14 mouse cellular contexts compared by ENCODE assay signal in the genomic region with DNA sequence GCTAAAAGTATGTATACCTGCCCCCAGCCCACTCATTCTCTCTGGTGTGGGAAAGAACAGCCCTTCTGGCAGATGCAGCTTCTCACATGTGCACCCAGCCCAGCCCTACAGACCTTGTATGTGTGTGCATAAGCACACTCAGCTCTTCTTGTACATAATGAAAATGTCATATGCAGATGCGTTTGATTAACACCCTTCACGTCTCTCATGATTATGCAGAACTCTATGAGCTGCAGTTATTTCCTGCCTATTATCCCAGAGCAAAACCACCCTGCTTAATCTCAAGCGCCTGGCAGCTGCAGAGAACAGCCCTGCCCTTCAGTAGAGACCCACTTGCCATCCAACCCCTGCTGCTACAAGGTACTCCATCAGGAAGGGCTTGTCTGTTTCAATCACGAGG. TPM values are rescaled to one million over a fixed set of nuclear protein-coding genes. Genes with fewer than 3 reads are reported as not detected.
DNase-seq lines count a peak whose midpoint lies in the region; ATAC-seq and TF ChIP-seq lines count a peak whose summit lies in the region.
"Had no signal": no experiment of that assay in that cellular context is flagged by ENCODE, and none has a peak within 500 bp of the region (broad histone marks: within the 10 kb centered on the region; RNA-seq: fewer than 3 reads in every experiment).

No protein-coding gene starts in this region.

- 63% methylated on average over 4 of the region's 4 CpGs for WGBS in midbrain, embryonic 12.5 days
- 41% methylated on average over 4 of the region's 4 CpGs for WGBS in midbrain, postnatal 0 days
- WGBS in embryonic facial prominence, embryonic 10.5 days = 70% methylated on average over 4 of the region's 4 CpGs
- WGBS in forebrain, embryonic 16.5 days = 21% methylated on average over 4 of the region's 4 CpGs
- 26% methylated on average over 4 of the region's 4 CpGs for WGBS in midbrain, embryonic 15.5 days
- 71% methylated on average over 4 of the region's 4 CpGs for WGBS in kidney, embryonic 16.5 days

- no peak overlapping the region for H3K4me2 ChIP-seq in midbrain, embryonic 12.5 days (replicated peaks)
- H3K4me2 ChIP-seq in midbrain, postnatal 0 days (ENCODE audit: low read depth, low read length, poor library complexity, severe bottlenecking) = no peak overlapping the region
- peak overlapping the region; percentile 29; the same call in 1 of the 2 replicates for H3K4me2 ChIP-seq in forebrain, embryonic 16.5 days (ENCODE audit: low read length)
- H3K4me2 ChIP-seq in midbrain, embryonic 15.5 days = no peak overlapping the region
- H3K4me2 ChIP-seq in kidney, embryonic 16.5 days (replicated peaks; ENCODE audit: low read depth, low read length) = no peak overlapping the region

- ATAC-seq in midbrain, embryonic 12.5 days (ENCODE audit: low FRiP score, low read depth) = no peak
- ATAC-seq in midbrain, postnatal 0 days (ENCODE audit: low FRiP score) = no peak
- peak; percentile 47 for ATAC-seq in forebrain, embryonic 16.5 days
- ATAC-seq in midbrain, embryonic 15.5 days (replicated peaks) = no peak
- no peak for ATAC-seq in kidney, embryonic 16.5 days (ENCODE audit: low FRiP score, low TSS enrichment)

- no peak for TF ChIP-seq CTCF in midbrain, postnatal 0 days (IDR thresholded peaks at IDR 0.05)

- no peaks in the 10 kb centered on the region for H3K27me3 ChIP-seq in midbrain, embryonic 12.5 days
- H3K27me3 ChIP-seq in midbrain, postnatal 0 days (ENCODE audit: insufficient read depth, low read length) = no peaks in the 10 kb centered on the region
- no peaks in the 10 kb centered on the region for H3K27me3 ChIP-seq in embryonic facial prominence, embryonic 10.5 days (replicated peaks; ENCODE audit: low read depth, poor library complexity, severe bottlenecking)
- no peaks in the 10 kb centered on the region for H3K27me3 ChIP-seq in forebrain, embryonic 16.5 days (replicated peaks; ENCODE audit: control insufficient read depth, insufficient read depth, low read length)
- no peaks in the 10 kb centered on the region for H3K27me3 ChIP-seq in midbrain, embryonic 15.5 days (replicated peaks)
- no peaks in the 10 kb centered on the region for H3K27me3 ChIP-seq in kidney, embryonic 16.5 days (ENCODE audit: insufficient read depth, low read length)

- no peaks in the 10 kb centered on the region for H3K36me3 ChIP-seq in midbrain, embryonic 12.5 days
- no peaks in the 10 kb centered on the region for H3K36me3 ChIP-seq in midbrain, postnatal 0 days (ENCODE audit: insufficient read depth, low read length)
- H3K36me3 ChIP-seq in embryonic facial prominence, embryonic 10.5 days (replicated peaks) = no peaks in the 10 kb centered on the region
- H3K36me3 ChIP-seq in forebrain, embryonic 16.5 days (ENCODE audit: control insufficient read depth, insufficient read depth) = no peaks in the 10 kb centered on the region
- H3K36me3 ChIP-seq in midbrain, embryonic 15.5 days (replicated peaks) = no peaks in the 10 kb centered on the region
- H3K36me3 ChIP-seq in kidney, embryonic 16.5 days (ENCODE audit: insufficient read depth, low read length) = no peaks in the 10 kb centered on the region
- H3K36me3 ChIP-seq: limb, embryonic 10.5 days had no signal

- peak overlapping the region; percentile 62 for H3K27ac ChIP-seq in midbrain, embryonic 12.5 days (replicated peaks)
- no peak overlapping the region for H3K27ac ChIP-seq in midbrain, postnatal 0 days (ENCODE audit: low read depth, low read length)
- peak overlapping the region; percentile 31 for H3K27ac ChIP-seq in embryonic facial prominence, embryonic 10.5 days (replicated peaks)
- H3K27ac ChIP-seq in forebrain, embryonic 16.5 days (ENCODE audit: low read length) = peak overlapping the region; percentile 92
- H3K27ac ChIP-seq in midbrain, embryonic 15.5 days = peak overlapping the region; percentile 48; the same call in 1 of the 2 replicates
- no peak overlapping the region for H3K27ac ChIP-seq in kidney, embryonic 16.5 days (ENCODE audit: low read length)
- H3K27ac ChIP-seq: limb, embryonic 10.5 days; liver, embryonic 14.5 days had no signal

- no peaks in the 10 kb centered on the region for H3K9me3 ChIP-seq in midbrain, embryonic 12.5 days
- no peaks in the 10 kb centered on the region for H3K9me3 ChIP-seq in midbrain, postnatal 0 days (ENCODE audit: low read length)
- no peaks in the 10 kb centered on the region for H3K9me3 ChIP-seq in embryonic facial prominence, embryonic 10.5 days
- H3K9me3 ChIP-seq in forebrain, embryonic 16.5 days (ENCODE audit: control insufficient read depth, low read length) = no peaks in the 10 kb centered on the region
- no peaks in the 10 kb centered on the region for H3K9me3 ChIP-seq in midbrain, embryonic 15.5 days
- no peaks in the 10 kb centered on the region for H3K9me3 ChIP-seq in kidney, embryonic 16.5 days (ENCODE audit: low read length)
- H3K9me3 ChIP-seq: limb, embryonic 10.5 days had no signal

- H3K9ac ChIP-seq in midbrain, embryonic 12.5 days (replicated peaks) = no peak overlapping the region
- no peak overlapping the region for H3K9ac ChIP-seq in midbrain, postnatal 0 days (replicated peaks; ENCODE audit: low read length, poor library complexity, severe bottlenecking)
- H3K9ac ChIP-seq in forebrain, embryonic 16.5 days (replicated peaks; ENCODE audit: low read depth, low read length) = peak overlapping the region; percentile 36
- H3K9ac ChIP-seq in midbrain, embryonic 15.5 days = no peak overlapping the region
- no peak overlapping the region for H3K9ac ChIP-seq in kidney, embryonic 16.5 days (replicated peaks; ENCODE audit: low read length)
- H3K9ac ChIP-seq: liver, embryonic 14.5 days had no signal

- H3K4me3 ChIP-seq in midbrain, embryonic 12.5 days = no peak overlapping the region
- no peak overlapping the region for H3K4me3 ChIP-seq in midbrain, postnatal 0 days (ENCODE audit: low read depth, low read length)
- H3K4me3 ChIP-seq in embryonic facial prominence, embryonic 10.5 days = no peak overlapping the region
- no peak overlapping the region for H3K4me3 ChIP-seq in forebrain, embryonic 16.5 days (replicated peaks; ENCODE audit: low read length)
- no peak overlapping the region for H3K4me3 ChIP-seq in midbrain, embryonic 15.5 days
- H3K4me3 ChIP-seq in kidney, embryonic 16.5 days (ENCODE audit: low read length) = no peak overlapping the region
- H3K4me3 ChIP-seq: limb, embryonic 10.5 days had no signal

- peaks cover 91% of the 10 kb centered on the region for H3K4me1 ChIP-seq in midbrain, embryonic 12.5 days
- H3K4me1 ChIP-seq in midbrain, postnatal 0 days (ENCODE audit: insufficient read depth, low read length) = peaks cover 18% of the 10 kb centered on the region
- H3K4me1 ChIP-seq in embryonic facial prominence, embryonic 10.5 days = peaks cover 92% of the 10 kb centered on the region
- peaks cover 90% of the 10 kb centered on the region for H3K4me1 ChIP-seq in forebrain, embryonic 16.5 days (replicated peaks; ENCODE audit: control insufficient read depth, insufficient read depth, low read length)
- peaks cover 84% of the 10 kb centered on the region for H3K4me1 ChIP-seq in midbrain, embryonic 15.5 days
- H3K4me1 ChIP-seq in kidney, embryonic 16.5 days (ENCODE audit: insufficient read depth, low read length) = peaks cover 22% of the 10 kb centered on the region

- no peak for DNase-seq in midbrain, postnatal 0 days (ENCODE audit: low spot score)
- DNase-seq in embryonic facial prominence, embryonic 10.5 days (ENCODE audit: low spot score) = peak; percentile 41
- DNase-seq in liver = no peak
- DNase-seq in natural killer cell, adult 2 months (ENCODE audit: low spot score in 2 of 2) = no peak
- DNase-seq: cerebellum, adult 8-10 months; kidney, postnatal 25 days; right cerebral cortex, postnatal 25 days; thymus, adult 2 months had no signal

RNA-seq across cellular contexts. Expression of a gene that starts 55.6 kb away (rescaled TPM):
- 83.7 and 96.5 TPM in 2 replicates for polyA plus RNA-seq in midbrain, embryonic 12.5 days (2016; fragmentation: Nextera tagmentation; extraction: Ambion mirVana)
- 37.3 and 37.7 TPM in 2 replicates for total RNA-seq in midbrain, postnatal 0 days (2014; rRNA removed)
- polyA plus RNA-seq in midbrain, postnatal 0 days (2015; fragmentation: Nextera tagmentation; extraction: Ambion mirVana) = 16.1 and 22.5 TPM in 2 replicates
- 82.6 and 84.7 TPM in 2 replicates for polyA plus RNA-seq in embryonic facial prominence, embryonic 10.5 days (2016; fragmentation: Nextera tagmentation; extraction: Ambion mirVana)
- polyA plus RNA-seq in forebrain, embryonic 16.5 days (2015; fragmentation: Nextera tagmentation; extraction: Ambion mirVana) = 129 and 134 TPM in 2 replicates
- 70.7 and 72.8 TPM in 2 replicates for polyA plus RNA-seq in midbrain, embryonic 15.5 days (2015; fragmentation: Nextera tagmentation; extraction: Ambion mirVana)
- 33.5 and 35.1 TPM in 2 replicates for polyA plus RNA-seq in kidney, embryonic 16.5 days (2015; fragmentation: Nextera tagmentation; extraction: Ambion mirVana)

Comparison
In these comparisons a context has a peak if more than half of its experiments do, and no peak if none do; other contexts are left out.
1. H3K27ac ChIP-seq: peak in midbrain, embryonic 12.5 days (single experiment), embryonic facial prominence, embryonic 10.5 days (single experiment), forebrain, embryonic 16.5 days (single experiment) and midbrain, embryonic 15.5 days (single experiment); none in midbrain, postnatal 0 days (single experiment) and kidney, embryonic 16.5 days (single experiment).